Mouse (Mus musculus) adrenal gland, postnatal 36 days (tissue): ENCODE measurements around the gene Gemin7. TPM values are rescaled to one million over a fixed set of nuclear protein-coding genes. Genes with fewer than 3 reads are reported as not detected.

ENCODE experiments used
- DNase-seq, 2 experiments: peaks; one replicate each; pipeline ENCODE4 v3.0.0; 2021; ENCODE audit warnings: mixed read lengths in 1 of 2
- total RNA-seq, 2 experiments: library from RNA; stranded (reverse); gene quantifications; 2 replicates each; pipeline ENCODE4 v1.2.3; 2021

Gene Gemin7
- total RNA-seq, 2 experiments from 2014 or later: 71.8 to 90.6 TPM

GRCm38 (mm10) chr7:19577877-19578414, 551 bp upstream of the Gemin7 start:
- DNase-seq: no peak

DNA sequence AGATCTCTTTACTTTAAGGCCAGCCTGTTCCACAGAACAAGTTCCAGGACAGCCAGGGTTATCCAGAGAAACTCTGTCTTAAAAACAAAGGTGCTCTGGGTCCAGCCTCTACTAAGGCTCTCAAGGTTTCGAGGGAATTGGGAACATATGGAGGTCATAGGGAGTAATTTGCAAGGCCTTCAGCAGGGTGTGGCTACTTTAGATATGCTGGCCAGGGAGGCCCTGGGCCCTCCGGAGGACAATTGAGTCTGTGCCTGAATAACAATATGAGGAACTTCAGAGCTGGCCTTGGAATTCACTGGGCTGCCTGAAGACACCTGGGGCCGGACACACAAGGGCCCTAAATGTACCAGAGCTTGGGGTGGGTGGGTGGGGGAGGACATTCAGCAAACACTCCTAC, 1.8 kb downstream of the Gemin7 start:
- no peak for DNase-seq

DNA sequence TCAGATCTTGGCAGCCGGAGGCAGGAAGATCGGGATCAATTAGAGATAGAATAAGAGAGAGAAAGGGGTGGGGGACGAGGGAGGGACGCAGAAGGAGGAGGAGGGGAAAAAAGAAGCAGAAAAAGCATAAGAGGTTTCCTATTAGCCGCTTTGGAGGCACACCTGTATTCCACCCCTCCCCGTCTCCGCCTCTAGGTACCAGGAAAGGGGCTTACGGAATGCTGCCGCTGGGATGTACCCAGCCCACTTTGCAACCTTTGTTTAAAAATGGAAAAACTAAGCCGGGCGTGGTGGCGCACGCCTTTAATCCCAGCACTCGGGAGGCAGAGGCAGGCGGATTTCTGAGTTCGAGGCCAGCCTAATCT, 3.6 kb downstream of the Gemin7 start:
- no peak for DNase-seq

DNA sequence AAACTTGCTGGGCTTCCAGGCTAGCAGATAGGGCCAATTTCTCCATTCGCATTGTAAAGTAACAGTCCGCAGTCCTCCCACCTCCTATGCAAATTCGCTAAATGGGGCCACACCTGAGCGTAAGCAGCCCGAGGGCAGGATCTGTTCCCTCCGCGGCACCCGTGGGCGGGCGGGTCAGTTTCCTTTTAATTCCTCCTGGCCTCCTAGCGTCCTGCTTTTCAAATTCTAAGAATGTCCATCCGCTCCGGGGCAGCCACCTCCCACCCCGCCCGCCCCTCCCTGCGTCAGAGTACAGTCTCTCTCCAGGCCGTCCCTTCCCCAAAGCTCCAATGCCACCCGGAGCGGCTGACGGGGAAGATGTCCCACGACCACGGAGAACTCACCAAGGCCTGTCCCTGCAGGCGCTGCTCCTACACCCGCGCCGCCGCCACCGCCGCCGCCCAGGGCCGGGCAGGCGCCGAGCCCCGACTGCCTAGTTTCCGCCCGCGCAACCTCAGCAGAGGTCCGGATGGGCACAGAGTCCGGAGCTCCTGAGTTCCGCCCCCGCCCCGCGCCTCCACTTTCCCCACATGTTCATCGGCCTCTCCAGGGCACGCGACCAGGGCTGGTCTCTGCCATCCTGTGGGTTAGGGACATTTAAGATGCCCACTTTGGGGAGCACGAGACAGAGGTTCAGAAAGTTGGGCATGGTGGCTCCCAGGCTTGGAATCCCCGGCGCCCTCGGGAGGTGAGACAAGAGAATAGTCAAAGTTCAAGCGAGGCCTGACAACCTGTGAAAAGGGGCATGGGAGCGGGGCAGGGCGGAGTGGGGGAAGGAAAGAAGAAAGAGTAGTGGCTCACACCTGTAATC, 4.2 kb downstream of the Gemin7 start:
- DNase-seq: peak; percentile 87 to 90

DNA sequence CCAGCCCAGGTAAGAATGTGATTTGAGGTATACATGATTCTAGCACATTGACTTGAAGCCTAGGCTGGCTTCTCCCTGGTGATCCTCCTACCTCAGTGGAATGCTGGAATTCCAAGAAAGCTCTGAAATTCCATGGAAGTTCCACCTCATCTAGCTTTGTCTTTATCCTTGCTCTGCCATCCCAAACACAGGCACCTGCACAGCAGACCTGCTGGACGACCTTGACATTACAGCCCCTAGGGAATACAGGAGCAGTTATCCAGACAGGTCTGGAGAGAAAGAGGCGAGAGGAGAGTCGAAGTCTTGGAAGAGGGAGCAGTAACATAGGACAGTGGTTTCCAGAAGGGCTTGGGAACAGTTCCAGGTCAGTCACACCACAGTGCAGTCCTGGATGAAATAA, 7.7 kb downstream of the Gemin7 start:
- no peak for DNase-seq

DNA sequence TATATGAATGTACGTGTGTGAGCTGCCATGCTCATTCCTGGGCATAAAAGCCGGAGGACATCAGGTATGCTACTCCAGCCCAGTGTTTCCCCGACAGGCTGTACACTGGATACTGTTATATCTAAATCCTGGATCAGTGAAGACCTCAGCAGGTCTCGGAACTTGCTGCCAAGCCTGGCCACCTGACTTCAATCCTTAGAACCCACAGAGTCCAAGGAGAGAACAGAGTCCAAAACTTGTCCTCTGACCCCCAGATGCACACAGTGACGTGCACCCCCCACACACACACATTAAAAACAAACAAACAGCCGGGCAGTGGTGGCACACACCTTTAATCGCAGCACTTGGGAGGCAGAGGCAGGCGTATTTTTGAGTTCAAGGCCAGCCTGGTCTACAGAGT, 10.0 kb downstream of the Gemin7 start:
- DNase-seq: no peak

DNA sequence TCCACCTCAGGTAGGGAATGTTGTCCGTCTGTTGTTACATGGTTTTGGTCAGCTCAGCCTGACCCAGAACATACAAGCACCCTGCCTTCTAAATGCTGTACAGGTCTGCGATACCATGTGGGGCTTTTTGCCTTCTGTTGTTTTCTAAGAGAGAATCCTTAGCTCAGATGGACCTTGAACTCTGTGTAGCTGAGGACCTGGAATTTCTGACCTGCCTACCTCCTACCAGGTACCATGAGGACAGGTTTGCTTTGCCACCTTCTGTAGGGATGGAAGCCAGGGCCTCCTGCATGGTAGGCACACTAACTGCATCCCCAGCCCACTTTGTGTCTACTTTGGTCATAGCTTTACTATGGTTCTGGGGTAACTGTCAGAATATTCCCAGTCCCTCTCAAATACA, 11.6 kb downstream of the Gemin7 start:
- DNase-seq: no peak

DNA sequence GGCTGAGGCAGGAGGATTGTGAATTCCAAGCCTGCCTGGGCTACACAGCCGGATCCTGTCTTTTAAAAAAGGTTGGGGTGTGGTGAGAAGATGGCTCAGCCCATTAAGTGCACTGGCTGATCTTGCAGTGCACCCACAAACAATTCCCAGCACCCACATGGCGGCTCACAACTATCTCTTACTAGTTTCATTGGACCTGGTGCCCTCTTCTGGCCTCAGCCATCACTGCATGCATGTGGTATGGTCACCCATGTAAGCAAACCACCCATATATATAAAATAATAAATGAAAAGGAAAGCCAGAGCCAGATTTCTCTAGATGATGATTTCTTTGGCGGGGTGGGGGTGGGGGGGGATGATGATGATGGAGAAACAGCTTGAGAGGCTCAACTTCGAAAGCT, 12.9 kb downstream of the Gemin7 start:
- no peak for DNase-seq

DNA sequence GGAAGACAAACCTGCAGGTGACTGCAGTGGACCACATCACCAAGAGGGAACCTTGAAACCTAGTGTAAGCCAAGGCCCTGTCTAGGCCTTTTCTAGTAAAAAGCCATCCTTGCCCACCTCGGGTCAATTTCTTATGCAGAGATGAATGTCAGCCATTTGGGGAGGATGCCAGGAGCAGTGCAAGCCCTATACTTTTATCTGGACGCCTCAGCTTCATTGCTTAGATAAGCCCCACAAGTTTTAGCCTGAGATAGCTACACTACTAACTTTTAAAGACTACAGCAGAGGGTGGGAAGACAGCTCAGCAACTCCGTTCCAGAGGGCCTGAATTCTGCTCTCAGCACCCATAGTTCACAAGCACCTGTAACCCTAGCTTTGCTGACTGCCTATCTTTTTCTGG, 13.5 kb downstream of the Gemin7 start:
- no peak for DNase-seq

DNA sequence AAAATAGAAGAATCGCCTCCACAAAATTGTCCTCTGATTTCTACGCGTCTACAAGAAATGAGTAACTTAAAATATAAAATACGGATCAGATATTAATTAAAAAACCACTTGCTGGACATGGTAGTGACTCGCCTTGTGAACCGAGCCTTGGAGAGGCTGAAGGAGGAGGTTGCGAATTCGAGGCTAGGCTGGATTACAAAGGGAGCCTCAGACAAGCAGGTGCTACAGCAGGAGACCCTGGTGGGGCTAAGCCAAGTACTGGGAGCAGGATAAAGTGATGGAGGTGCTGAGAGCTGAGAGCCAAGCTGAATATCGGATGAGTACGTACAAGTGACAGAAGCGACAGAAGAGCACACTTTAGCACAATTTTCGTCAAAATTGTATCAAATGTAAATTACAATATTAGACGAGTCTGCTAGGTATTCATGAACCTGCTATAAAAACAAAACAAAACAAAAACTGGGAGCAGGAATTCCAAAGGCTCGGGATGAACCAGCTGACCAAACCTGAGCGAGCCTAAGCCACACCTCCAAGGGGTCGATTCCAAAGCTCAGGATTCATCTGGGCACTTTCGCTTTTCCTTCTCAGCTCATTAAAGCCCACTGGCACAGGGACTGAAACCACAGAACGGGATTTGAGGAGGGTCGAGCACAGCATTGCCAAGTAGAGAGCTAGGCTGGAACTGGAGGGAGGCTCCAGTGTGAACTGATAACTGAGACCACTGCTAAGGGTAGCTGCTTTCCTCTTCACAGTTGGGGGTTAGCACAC, 14.6 kb downstream of the Gemin7 start, which contains the start of gene Ppp1r37:
Ppp1r37 (minus strand) TSS at position 434 of the 768 bp plus-strand sequence.
- DNase-seq: peak; percentile 34 to 59

GRCm38 (mm10) chr7:19561765-19562642, 15.4 kb downstream of the Gemin7 start:
- peak; percentile 93 to 94 for DNase-seq

GRCm38 (mm10) chr7:19561431-19561764, 16.0 kb downstream of the Gemin7 start:
- DNase-seq: no peak

GRCm38 (mm10) chr7:19560491-19561260, 16.7 kb downstream of the Gemin7 start:
- peak in 1 of 2 experiments; percentile 33 for DNase-seq

DNA sequence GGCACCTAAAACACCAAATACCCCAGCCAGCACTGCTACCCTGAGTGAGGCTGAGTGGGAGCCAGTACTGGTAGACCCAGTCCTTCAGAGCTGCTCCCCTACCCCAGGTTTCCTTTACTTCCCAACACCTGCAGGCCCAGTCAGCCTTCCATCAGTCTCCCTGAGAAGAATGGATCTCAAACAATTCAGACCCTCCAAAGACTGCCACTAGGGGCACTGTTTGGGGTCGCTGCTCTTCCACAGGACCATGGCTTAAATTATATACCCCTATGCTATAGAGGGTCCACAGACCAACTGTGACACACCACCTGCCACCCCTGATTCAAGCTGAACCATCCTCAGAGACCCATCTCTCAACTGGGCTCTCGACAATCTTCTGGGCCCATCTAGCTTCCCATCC, 18.4 kb downstream of the Gemin7 start:
- no peak for DNase-seq

GRCm38 (mm10) chr7:19557982-19558900, 19.2 kb downstream of the Gemin7 start:
- DNase-seq: no peak

DNA sequence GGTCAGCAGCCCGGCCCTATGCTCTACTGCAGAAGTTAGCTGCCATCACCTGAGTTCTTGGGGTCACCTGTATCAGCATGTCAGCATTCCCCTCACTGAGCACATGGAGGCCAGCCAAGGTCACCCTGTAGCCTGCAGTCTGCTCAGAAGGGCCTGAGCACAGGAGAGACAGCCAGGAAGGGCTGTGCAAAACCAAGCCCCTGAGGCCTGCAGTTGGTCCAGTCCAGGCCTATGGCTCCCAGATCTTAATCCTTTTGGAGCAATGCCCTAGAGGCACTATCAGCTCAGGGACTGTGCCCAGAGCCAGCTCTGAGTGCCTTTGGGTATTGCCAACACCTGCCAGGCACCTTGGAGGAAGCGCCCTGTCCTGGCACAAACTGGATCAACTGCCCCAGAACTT, 20.3 kb downstream of the Gemin7 start:
- no peak for DNase-seq

- no peak for DNase-seq
Measured at GRCm38 (mm10) chr7:19554168-19554567, 23.2 kb downstream of the Gemin7 start.

- DNase-seq: peak in 1 of 2 experiments; percentile 30
Measured at GRCm38 (mm10) chr7:19552443-19552842, 25.0 kb downstream of the Gemin7 start.

DNA sequence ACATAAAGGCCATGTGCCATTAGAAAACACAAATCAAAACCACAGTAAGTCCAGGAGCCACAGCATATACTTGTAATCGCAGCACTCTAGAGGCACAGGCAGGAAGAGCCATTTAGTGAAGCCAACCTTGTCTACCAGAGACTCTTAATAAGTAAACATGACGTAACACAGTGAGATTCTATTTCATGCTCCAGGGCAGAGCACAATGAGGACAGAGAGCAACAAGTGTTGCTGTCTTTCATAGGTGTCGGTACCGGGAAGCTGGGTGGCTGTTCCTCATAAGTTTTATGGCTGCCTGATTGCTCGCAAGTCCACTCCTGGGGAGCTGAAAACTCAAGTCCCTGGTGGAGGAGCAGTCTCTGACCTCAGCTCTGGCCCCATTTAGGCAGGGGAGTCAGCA, 25.8 kb downstream of the Gemin7 start:
- no peak for DNase-seq

- no peak for DNase-seq
Measured at GRCm38 (mm10) chr7:19549394-19549793, 28.0 kb downstream of the Gemin7 start.
